In genomic region chr3:38360974-38361373, GRCm38 (mm10) we compare ENCODE assay signal across 13 mouse cellular contexts.
A peak's percentile ranks its signal among the peaks of the same experiment; 100 is the strongest.
DNase-seq lines count a peak whose midpoint lies in the region; ATAC-seq and TF ChIP-seq lines count a peak whose summit lies in the region.
"Had no signal": no experiment of that assay in that cellular context is flagged by ENCODE, and none has a peak within 500 bp of the region (broad histone marks: within the 10 kb centered on the region; RNA-seq: fewer than 3 reads in every experiment).

No protein-coding gene starts in this region.

- WGBS in kidney, embryonic 14.5 days: 60% methylated on average over 5 of the region's 5 CpGs
- 55% methylated on average over 5 of the region's 5 CpGs for WGBS in kidney, adult 2 months
- 68% methylated on average over 5 of the region's 5 CpGs for WGBS in neural tube, embryonic 15.5 days

- no peak overlapping the region for H3K9ac ChIP-seq in kidney, embryonic 14.5 days (ENCODE audit: low read depth, low read length)
- no peak overlapping the region for H3K9ac ChIP-seq in neural tube, embryonic 15.5 days (replicated peaks)
- H3K9ac ChIP-seq: hindbrain, embryonic 15.5 days; limb, embryonic 15.5 days had no signal

- H3K27me3 ChIP-seq in kidney, embryonic 14.5 days (ENCODE audit: control insufficient read depth, insufficient read depth, low read length): no peaks in the 10 kb centered on the region
- H3K27me3 ChIP-seq in kidney, adult 2 months (replicated peaks; ENCODE audit: control insufficient read depth, insufficient read depth, low read length): no peaks in the 10 kb centered on the region
- H3K27me3 ChIP-seq in neural tube, embryonic 15.5 days (replicated peaks): no peaks in the 10 kb centered on the region
- H3K27me3 ChIP-seq: hindbrain, embryonic 15.5 days; limb, embryonic 15.5 days had no signal

- no peak overlapping the region for H3K4me3 ChIP-seq in gastrocnemius, adult 2 months
- H3K4me3 ChIP-seq in kidney, embryonic 14.5 days (ENCODE audit: low read length): no peak overlapping the region
- H3K4me3 ChIP-seq in kidney, adult 2 months (ENCODE audit: insufficient read depth, low read depth, low read length): no peak overlapping the region
- H3K4me3 ChIP-seq in neural tube, embryonic 15.5 days (replicated peaks): no peak overlapping the region
- H3K4me3 ChIP-seq: hindbrain, embryonic 15.5 days; limb, embryonic 15.5 days had no signal

- no peaks in the 10 kb centered on the region for H3K9me3 ChIP-seq in kidney, embryonic 14.5 days (ENCODE audit: control insufficient read depth, low read length)
- no peaks in the 10 kb centered on the region for H3K9me3 ChIP-seq in neural tube, embryonic 15.5 days (replicated peaks)
- H3K9me3 ChIP-seq: hindbrain, embryonic 15.5 days; limb, embryonic 15.5 days had no signal

- intact Hi-C loops in gastrocnemius, adult 2 months (cut with DNase I): no loop called here
- intact Hi-C loops in gastrocnemius, postnatal 36 days (cut with DNase I): no loop called here

- H3K36me3 ChIP-seq in kidney, embryonic 14.5 days (ENCODE audit: control insufficient read depth, insufficient read depth, low read length): no peaks in the 10 kb centered on the region
- H3K36me3 ChIP-seq in kidney, adult 2 months (ENCODE audit: control insufficient read depth, insufficient read depth, low read length): no peaks in the 10 kb centered on the region
- H3K36me3 ChIP-seq in neural tube, embryonic 15.5 days: no peaks in the 10 kb centered on the region
- H3K36me3 ChIP-seq: hindbrain, embryonic 15.5 days; limb, embryonic 15.5 days had no signal

- peaks cover 8% of the 10 kb centered on the region for H3K4me1 ChIP-seq in kidney, embryonic 14.5 days (ENCODE audit: control insufficient read depth, insufficient read depth, low read length)
- no peaks in the 10 kb centered on the region for H3K4me1 ChIP-seq in kidney, adult 2 months (ENCODE audit: control insufficient read depth, insufficient read depth, low read length)
- H3K4me1 ChIP-seq in neural tube, embryonic 15.5 days: peaks cover 17% of the 10 kb centered on the region; the same call in 1 of the 2 replicates

- TF ChIP-seq CTCF in gastrocnemius, adult 2 months (IDR thresholded peaks at IDR 0.05): no peak
- TF ChIP-seq CTCF in kidney, adult 2 months (conservative IDR thresholded peaks at IDR 0.05; ENCODE audit: insufficient read depth, insufficient read length, low read depth, low read length): no peak

- no peak for ATAC-seq in kidney, embryonic 14.5 days (ENCODE audit: low FRiP score, low TSS enrichment)
- no peak for ATAC-seq in neural tube, embryonic 15.5 days (ENCODE audit: low FRiP score)
- ATAC-seq: forebrain, embryonic 16.5 days had no signal

- no peak for DNase-seq in gastrocnemius, adult 2 months
- DNase-seq in gastrocnemius, postnatal 36 days: no peak
- DNase-seq in kidney, adult 2 months: no peak
- peak; percentile 19 for DNase-seq in neural tube, embryonic 10.5 days (ENCODE audit: extremely low spot score, low spot score)
- no peak for DNase-seq in cerebellum, adult 9-11 months
- DNase-seq in embryo, embryonic 9.5 days (ENCODE audit: extremely low spot score): no peak
- DNase-seq: adrenal gland, adult 8-10 months; cerebellum, postnatal 25 days had no signal

- H3K4me2 ChIP-seq in kidney, embryonic 14.5 days (replicated peaks; ENCODE audit: low read depth, low read length): no peak overlapping the region
- no peak overlapping the region for H3K4me2 ChIP-seq in neural tube, embryonic 15.5 days
- H3K4me2 ChIP-seq: hindbrain, embryonic 15.5 days; limb, embryonic 15.5 days had no signal

- no peak for TF ChIP-seq POLR2A in kidney, adult 2 months (IDR thresholded peaks at IDR 0.05; ENCODE audit: low read depth, low read length)

- H3K27ac ChIP-seq in gastrocnemius, adult 2 months: peak overlapping the region; percentile 40; the same call in 1 of the 2 replicates
- 0 out of 2 replicates have a peak overlapping the region, but pooled peaks have one; percentile 37 for H3K27ac ChIP-seq in kidney, embryonic 14.5 days (ENCODE audit: low read depth, low read length)
- H3K27ac ChIP-seq in kidney, adult 2 months (ENCODE audit: insufficient read depth, low read depth, low read length): no peak overlapping the region
- H3K27ac ChIP-seq in neural tube, embryonic 15.5 days (replicated peaks): no peak overlapping the region
- H3K27ac ChIP-seq: hindbrain, embryonic 15.5 days; limb, embryonic 15.5 days had no signal

Comparison
In these comparisons a context has a peak if more than half of its experiments do, and no peak if none do; other contexts are left out.
1. H3K27ac ChIP-seq: peak in gastrocnemius, adult 2 months (single experiment) and kidney, embryonic 14.5 days (single experiment); none in kidney, adult 2 months (single experiment) and neural tube, embryonic 15.5 days (single experiment).